Mouse (Mus musculus): ENCODE data around the gene Hist1h1a. TPM values are rescaled to one million over a fixed set of nuclear protein-coding genes. Genes with fewer than 3 reads are reported as not detected.

Gene Hist1h1a
- polyA plus RNA-seq, 1 experiment from 2014 or later = 4.0 TPM

- no peaks in the 10 kb centered on the region for H3K36me3 ChIP-seq (ENCODE audit: control insufficient read depth, insufficient read depth, low read length)
- no peak within 1 kb of the TSS for H3K4me2 ChIP-seq (ENCODE audit: low read depth, low read length, severe bottlenecking)
- DNase-seq (ENCODE audit: low spot score) = no peak
- H3K9ac ChIP-seq (ENCODE audit: low read length) = no peak within 1 kb of the TSS
- no peaks in the 10 kb centered on the region for H3K27me3 ChIP-seq (ENCODE audit: control insufficient read depth, insufficient read depth, low read length)
- 88% methylated on average over 15 of the region's 15 CpGs for WGBS
- no peak within 1 kb of the TSS for H3K4me3 ChIP-seq (ENCODE audit: low read depth, low read length)
- no peaks in the 10 kb centered on the region for H3K4me1 ChIP-seq (replicated peaks; ENCODE audit: control insufficient read depth, insufficient read depth, low read length)
- no peak within 1 kb of the TSS for H3K27ac ChIP-seq (ENCODE audit: low read depth, low read length)
- no peak for ATAC-seq (replicated peaks; ENCODE audit: low FRiP score)
- no peaks in the 10 kb centered on the region for H3K9me3 ChIP-seq (ENCODE audit: control insufficient read depth, low read length)
Measured at GRCm38 (mm10) chr13:23806422-23807052, 43.1 kb downstream of the Hist1h1a start, which contains the start of gene Slc17a2. Gene Slc17a2, plus strand, starts transcription at chr13:23806993.

Small RNAs within 50 kb of the gene (microRNA-seq; reads per million reads assigned to microRNA genes)
- gene Gm44314 (ENCODE audit: insufficient number of aligned reads) (not detected), gene Gm44484 (ENCODE audit: insufficient number of aligned reads) (not detected)

Other genes starting within 250 kb of the Hist1h1a start
- gene Hist1h4h, start 232.6 kb upstream of the Hist1h1a start, polyA plus RNA-seq (2014; fragmentation: Nextera tagmentation; extraction: Ambion mirVana) = 2.0 and 4.9 TPM in 2 replicates
- 7.7 and 9.3 TPM in 2 replicates for gene Hist1h2af, start 229.8 kb upstream of the Hist1h1a start, polyA plus RNA-seq (2014; fragmentation: Nextera tagmentation; extraction: Ambion mirVana)
- 5.2 and 5.7 TPM in 2 replicates for gene Hist1h3g, start 228.2 kb upstream of the Hist1h1a start, polyA plus RNA-seq (2014; fragmentation: Nextera tagmentation; extraction: Ambion mirVana)
- gene Hist1h2bh, start 220.3 kb upstream of the Hist1h1a start, polyA plus RNA-seq (2014; fragmentation: Nextera tagmentation; extraction: Ambion mirVana) = 0.85 and 1.2 TPM in 2 replicates
- 0.92 and 1.4 TPM in 2 replicates for gene Hist1h3f, start 219.6 kb upstream of the Hist1h1a start, polyA plus RNA-seq (2014; fragmentation: Nextera tagmentation; extraction: Ambion mirVana)
- gene Hist1h4f, start 212.0 kb upstream of the Hist1h1a start, polyA plus RNA-seq (2014; fragmentation: Nextera tagmentation; extraction: Ambion mirVana) = 1.2 and 1.3 TPM in 2 replicates
- 0.87 and 0.92 TPM in 2 replicates for gene Hist1h1d, start 210.4 kb upstream of the Hist1h1a start, polyA plus RNA-seq (2014; fragmentation: Nextera tagmentation; extraction: Ambion mirVana)
- 6.7 and 10.4 TPM in 2 replicates for gene Hist1h3e, start 201.3 kb upstream of the Hist1h1a start, polyA plus RNA-seq (2014; fragmentation: Nextera tagmentation; extraction: Ambion mirVana)
- gene Hist1h2ae, start 192.4 kb upstream of the Hist1h1a start, polyA plus RNA-seq (2014; fragmentation: Nextera tagmentation; extraction: Ambion mirVana) = 96.4 and 102 TPM in 2 replicates
- gene Hist1h2bg, start 192.3 kb upstream of the Hist1h1a start, polyA plus RNA-seq (2014; fragmentation: Nextera tagmentation; extraction: Ambion mirVana) = 7.4 and 10.0 TPM in 2 replicates
- gene Hist1h2bf, start 189.5 kb upstream of the Hist1h1a start, polyA plus RNA-seq (2014; fragmentation: Nextera tagmentation; extraction: Ambion mirVana) = 4.5 and 5.9 TPM in 2 replicates
- gene Hist1h2ad, start 189.3 kb upstream of the Hist1h1a start, polyA plus RNA-seq (2014; fragmentation: Nextera tagmentation; extraction: Ambion mirVana) = 2.5 and 3.0 TPM in 2 replicates
- 11.9 and 13.9 TPM in 2 replicates for gene Hist1h3d, start 187.9 kb upstream of the Hist1h1a start, polyA plus RNA-seq (2014; fragmentation: Nextera tagmentation; extraction: Ambion mirVana)
- 132 and 133 TPM in 2 replicates for gene Hist1h4d, start 182.1 kb upstream of the Hist1h1a start, polyA plus RNA-seq (2014; fragmentation: Nextera tagmentation; extraction: Ambion mirVana)
- gene Hist1h2be, start 142.5 kb upstream of the Hist1h1a start, polyA plus RNA-seq (2014; fragmentation: Nextera tagmentation; extraction: Ambion mirVana) = 4.0 and 4.6 TPM in 2 replicates
- 27.3 and 27.7 TPM in 2 replicates for gene Hist1h1e, start 141.1 kb upstream of the Hist1h1a start, polyA plus RNA-seq (2014; fragmentation: Nextera tagmentation; extraction: Ambion mirVana)
- gene Hist1h2ac, start 79.7 kb upstream of the Hist1h1a start, polyA plus RNA-seq (2014; fragmentation: Nextera tagmentation; extraction: Ambion mirVana) = 1.1 and 1.2 TPM in 2 replicates
- gene Hist1h2bc, start 79.5 kb upstream of the Hist1h1a start, polyA plus RNA-seq (2014; fragmentation: Nextera tagmentation; extraction: Ambion mirVana) = 23.4 and 25.3 TPM in 2 replicates
- 0.51 TPM in 1 of 2 replicates, not detected in the other for gene Hist1h1t, start 67.9 kb upstream of the Hist1h1a start, polyA plus RNA-seq (2014; fragmentation: Nextera tagmentation; extraction: Ambion mirVana)
- gene Hist1h4c, start 65.2 kb upstream of the Hist1h1a start, polyA plus RNA-seq (2014; fragmentation: Nextera tagmentation; extraction: Ambion mirVana) = 6.0 and 6.8 TPM in 2 replicates
- gene Hfe, start 52.8 kb upstream of the Hist1h1a start, polyA plus RNA-seq (2014; fragmentation: Nextera tagmentation; extraction: Ambion mirVana) = 2.2 TPM in 2 replicates
- 14.5 and 15.2 TPM in 2 replicates for gene Hist1h1c, start 24.9 kb upstream of the Hist1h1a start, polyA plus RNA-seq (2014; fragmentation: Nextera tagmentation; extraction: Ambion mirVana)
- gene Hist1h3c, start 18.1 kb upstream of the Hist1h1a start, polyA plus RNA-seq (2014; fragmentation: Nextera tagmentation; extraction: Ambion mirVana) = 8.7 and 10.6 TPM in 2 replicates
- gene Hist1h2bb, start 16.9 kb upstream of the Hist1h1a start, polyA plus RNA-seq (2014; fragmentation: Nextera tagmentation; extraction: Ambion mirVana) = 2.6 and 3.4 TPM in 2 replicates
- gene Hist1h2ab, start 12.5 kb upstream of the Hist1h1a start, polyA plus RNA-seq (2014; fragmentation: Nextera tagmentation; extraction: Ambion mirVana) = 59.7 and 63.1 TPM in 2 replicates
- 11.7 and 15.4 TPM in 2 replicates for gene Hist1h3b, start 11.4 kb upstream of the Hist1h1a start, polyA plus RNA-seq (2014; fragmentation: Nextera tagmentation; extraction: Ambion mirVana)
- gene Hist1h4b, start 6.7 kb upstream of the Hist1h1a start, polyA plus RNA-seq (2014; fragmentation: Nextera tagmentation; extraction: Ambion mirVana) = 4.7 and 5.9 TPM in 2 replicates
- gene Hist1h4a, start 2.4 kb upstream of the Hist1h1a start, polyA plus RNA-seq (2014; fragmentation: Nextera tagmentation; extraction: Ambion mirVana) = 0.95 TPM in 1 of 2 replicates, not detected in the other
- 2.9 and 5.4 TPM in 2 replicates for gene Hist1h3a, start 1.3 kb upstream of the Hist1h1a start, polyA plus RNA-seq (2014; fragmentation: Nextera tagmentation; extraction: Ambion mirVana)
- 0.13 TPM in 1 of 2 replicates, not detected in the other for gene Trim38, start 6.2 kb downstream of the Hist1h1a start, polyA plus RNA-seq (2014; fragmentation: Nextera tagmentation; extraction: Ambion mirVana)
- gene Slc17a2, start 43.3 kb downstream of the Hist1h1a start, polyA plus RNA-seq (2014; fragmentation: Nextera tagmentation; extraction: Ambion mirVana) = not detected in 2 replicates
- not detected in 2 replicates for gene Slc17a3, start 75.8 kb downstream of the Hist1h1a start, polyA plus RNA-seq (2014; fragmentation: Nextera tagmentation; extraction: Ambion mirVana)
- gene Slc17a1, start 104.1 kb downstream of the Hist1h1a start, polyA plus RNA-seq (2014; fragmentation: Nextera tagmentation; extraction: Ambion mirVana) = not detected in 2 replicates
- gene Slc17a4, start 151.3 kb downstream of the Hist1h1a start, polyA plus RNA-seq (2014; fragmentation: Nextera tagmentation; extraction: Ambion mirVana) = not detected in 2 replicates
- not detected in 2 replicates for gene Hist1h2ba, start 170.5 kb downstream of the Hist1h1a start, polyA plus RNA-seq (2014; fragmentation: Nextera tagmentation; extraction: Ambion mirVana)
- not detected in 2 replicates for gene Hist1h2aa, start 170.8 kb downstream of the Hist1h1a start, polyA plus RNA-seq (2014; fragmentation: Nextera tagmentation; extraction: Ambion mirVana)
- gene Scgn, start 227.5 kb downstream of the Hist1h1a start, polyA plus RNA-seq (2014; fragmentation: Nextera tagmentation; extraction: Ambion mirVana) = 0.57 and 0.73 TPM in 2 replicates

Data from forebrain, embryonic 11.5 days (tissue).